Mouse (Mus musculus) leukemia stem cell, adult 10-12 weeks (primary cell): Measurements from ENCODE around the gene Gm3854. TPM values are rescaled to one million over a fixed set of nuclear protein-coding genes. Genes with fewer than 3 reads are reported as not detected.

Experiments
- polyA plus RNA-seq: library from polyadenylated mRNA; stranded (reverse); fragments of >175 nt; gene quantifications from 2 replicates; pipeline ENCODE4 v1.2.3, GENCODE M21; 2012; ENCODE audit warnings: low replicate concordance

Gene Gm3854
- polyA plus RNA-seq: not detected in 2 replicates

DNA sequence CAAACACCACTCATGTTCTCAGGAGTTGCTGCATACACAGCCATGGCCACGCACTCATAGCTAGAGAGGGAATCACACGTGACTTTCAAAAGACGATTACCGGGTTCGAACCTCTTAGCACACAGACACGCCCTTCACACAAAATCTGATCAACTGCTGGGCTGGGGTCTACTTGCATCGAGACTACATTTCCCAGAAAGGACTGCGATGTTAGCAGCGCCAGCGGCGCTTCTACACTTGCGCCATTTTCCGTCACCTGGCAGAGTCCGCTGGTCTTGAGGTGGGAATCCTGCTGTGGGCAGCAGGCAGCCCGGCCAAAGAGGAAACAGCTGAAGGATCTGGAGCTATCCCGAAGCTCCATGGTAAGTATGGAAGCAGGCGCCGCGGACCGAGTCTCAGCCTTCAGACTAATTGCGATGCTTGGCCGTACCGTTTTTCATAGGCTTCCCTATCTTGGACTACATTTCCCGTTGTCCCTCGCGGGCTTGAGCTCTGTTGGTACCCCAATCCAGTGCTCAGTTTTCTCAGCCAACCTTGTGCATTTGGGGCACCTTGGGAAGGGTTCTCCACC lies at the start of gene Gm3854:
Gene Gm3854 (plus strand): TSS at position 259 of the 571 bp plus-strand sequence.

DNA sequence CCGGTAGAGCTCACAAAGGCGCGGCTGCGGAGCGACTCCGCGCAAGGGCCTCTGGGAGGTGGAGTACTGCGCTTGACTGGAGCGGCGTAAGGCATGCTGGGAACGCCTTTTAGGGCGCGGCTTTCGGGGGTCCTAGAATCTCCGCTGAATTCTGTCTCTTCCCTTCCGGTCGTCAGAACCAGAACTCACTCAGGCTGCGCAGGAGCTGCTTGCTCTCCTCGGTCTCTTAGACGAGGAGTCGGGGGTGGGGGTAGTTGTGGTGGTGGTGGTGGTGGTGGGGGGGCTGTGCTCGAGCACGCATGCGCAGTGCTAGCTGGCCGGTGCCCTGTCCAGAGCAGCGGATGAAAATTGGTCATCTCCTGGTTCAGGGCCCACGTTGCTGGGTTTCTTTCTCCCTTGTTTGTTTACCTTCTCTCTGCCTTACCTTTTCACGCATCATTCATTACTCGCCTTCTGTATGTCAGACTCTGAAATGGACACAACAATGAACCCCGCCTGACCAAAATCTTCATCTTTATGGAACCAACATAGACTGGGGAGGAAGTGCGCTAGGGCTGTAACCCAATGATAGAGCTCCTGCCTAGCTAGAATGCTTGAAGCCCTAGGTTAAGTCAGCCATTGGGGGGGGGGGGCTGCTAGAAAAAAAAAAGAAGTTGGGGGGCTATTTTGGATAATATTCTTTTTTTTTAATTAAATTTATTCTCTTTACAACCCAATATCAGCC lies 12.2 kb upstream of the Gm3854 start, which contains the start of gene Zfp583:
Gene Zfp583 (minus strand): TSS at position 53 of the 724 bp plus-strand sequence.

DNA sequence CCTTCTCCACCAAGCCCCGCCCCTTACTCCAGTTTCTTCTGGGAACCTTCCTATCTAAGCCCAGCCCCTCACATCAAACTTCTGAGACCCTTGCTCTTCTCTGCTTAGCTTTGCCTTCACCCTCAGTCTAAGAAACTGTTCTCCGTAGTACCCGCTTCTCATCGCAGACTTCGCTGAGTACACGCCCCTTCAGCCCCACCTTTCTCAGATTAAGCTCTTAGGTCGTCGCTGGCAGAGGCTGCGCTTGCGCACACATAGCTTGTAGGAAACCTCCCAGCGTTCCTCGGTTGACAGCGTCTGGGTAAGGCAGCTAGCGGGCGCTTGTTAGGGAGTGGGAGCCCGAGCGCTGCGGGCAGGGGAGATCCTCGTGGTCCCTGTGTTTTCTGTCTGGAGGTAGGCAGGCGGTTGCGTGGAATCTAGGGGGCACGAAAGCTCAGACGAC lies 19.5 kb downstream of the Gm3854 start, which contains the start of gene Zfp78:
Gene Zfp78 (plus strand): TSS at position 234 of the 442 bp plus-strand sequence.

DNA sequence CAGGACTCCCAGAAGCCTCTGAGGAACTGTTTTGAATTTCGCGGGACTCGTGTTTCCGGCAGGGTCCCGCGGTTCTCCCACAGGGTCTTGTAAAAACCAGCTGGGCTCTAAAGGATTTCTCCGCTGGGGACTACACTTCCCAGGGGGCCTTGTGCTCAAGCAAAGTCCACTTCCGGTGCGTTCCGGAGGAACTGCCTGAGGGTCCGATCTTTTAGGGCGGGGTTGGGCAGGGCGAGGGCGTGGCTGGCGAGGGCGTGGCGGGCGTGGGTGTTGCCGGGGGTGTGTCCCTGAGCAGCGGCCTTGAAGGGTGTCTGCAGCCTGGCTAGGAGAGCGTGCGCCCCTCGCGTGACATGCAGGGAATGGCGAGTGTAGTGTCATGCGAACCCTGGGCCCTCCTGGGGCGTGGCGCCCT lies 39.5 kb downstream of the Gm3854 start, which contains the start of gene Zfp28:
Gene Zfp28 (plus strand): TSS at position 252 of the 412 bp plus-strand sequence.

DNA sequence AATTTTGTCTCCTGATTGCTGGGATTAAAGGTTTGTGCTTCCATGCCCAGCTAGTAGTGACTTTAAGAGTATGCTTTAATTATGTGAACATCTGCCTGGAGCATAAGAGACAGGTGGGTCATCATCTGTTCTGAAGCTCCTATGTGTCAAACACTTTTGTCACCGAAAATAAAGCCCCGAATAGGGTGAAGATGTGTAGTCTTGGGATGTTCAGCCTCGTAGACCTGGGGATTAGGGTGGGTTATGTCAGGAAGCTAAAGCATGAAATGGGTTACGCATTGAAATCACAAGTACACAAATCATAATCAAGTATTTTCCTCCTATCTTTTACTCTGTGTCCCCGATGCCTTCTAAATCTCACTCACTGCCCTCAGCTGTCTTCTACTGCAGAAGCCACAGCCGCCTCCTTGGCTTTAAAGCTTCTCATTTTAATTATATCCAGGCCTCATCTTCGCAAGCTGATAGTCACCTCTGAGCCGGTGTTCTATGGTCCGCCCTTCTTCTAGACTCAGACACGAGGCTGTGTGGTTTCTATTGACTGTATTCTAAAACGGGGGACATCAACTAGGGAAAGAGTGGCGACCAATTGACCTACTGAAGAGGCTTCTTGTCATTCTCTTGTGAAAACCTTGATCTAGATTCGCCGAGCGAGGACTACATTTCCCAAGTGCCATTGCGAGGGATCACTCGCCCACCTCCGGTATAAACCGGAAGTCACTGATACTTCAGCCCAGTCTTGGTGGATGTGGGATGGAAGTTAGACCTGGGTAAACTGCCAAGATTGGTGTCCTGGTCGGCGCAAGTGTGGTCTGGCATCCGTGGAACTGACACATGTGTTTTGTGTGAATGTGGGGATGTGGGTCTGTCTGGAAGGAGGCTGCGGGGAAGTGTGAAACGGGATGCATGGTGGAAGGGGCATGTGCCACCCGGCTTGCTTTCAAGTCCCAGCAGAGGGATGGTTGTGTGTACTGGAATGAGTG lies 54.7 kb downstream of the Gm3854 start, which contains the start of gene Smim17:
Gene Smim17 (plus strand): TSS at position 720 of the 980 bp plus-strand sequence.

Other genes starting within 250 kb of the Gm3854 start
- gene Zfp787, start 187.8 kb upstream of the Gm3854 start, polyA plus RNA-seq: 36.9 and 38.0 TPM in 2 replicates
- gene Zfp444, start 171.5 kb upstream of the Gm3854 start, polyA plus RNA-seq: 38.6 and 41.4 TPM in 2 replicates
- gene Galp, start 146.7 kb upstream of the Gm3854 start, polyA plus RNA-seq: not detected in 2 replicates
- not detected in 2 replicates for gene Zscan5b, start 121.5 kb upstream of the Gm3854 start, polyA plus RNA-seq
- gene Epp13, start 91.0 kb upstream of the Gm3854 start, polyA plus RNA-seq: not detected in 2 replicates
- gene Zfp667, start 57.2 kb upstream of the Gm3854 start, polyA plus RNA-seq: 0.45 and 0.68 TPM in 2 replicates
- 0.68 and 3.8 TPM in 2 replicates for gene Zfp583, start 12.5 kb upstream of the Gm3854 start, polyA plus RNA-seq
- 0.30 TPM in 1 of 2 replicates, not detected in the other for gene Zfp78, start 19.5 kb downstream of the Gm3854 start, polyA plus RNA-seq
- 0.40 and 0.44 TPM in 2 replicates for gene Zfp28, start 39.5 kb downstream of the Gm3854 start, polyA plus RNA-seq
- gene Smim17, start 55.0 kb downstream of the Gm3854 start, polyA plus RNA-seq: not detected in 2 replicates
- gene Gm20715, start 66.5 kb downstream of the Gm3854 start, polyA plus RNA-seq: not detected in 2 replicates
- gene Olfr1344, start 94.9 kb downstream of the Gm3854 start, polyA plus RNA-seq: 0.17 TPM in 1 of 2 replicates, not detected in the other
- not detected in 2 replicates for gene Olfr1336, start 112.4 kb downstream of the Gm3854 start, polyA plus RNA-seq
- gene Olfr1346, start 123.3 kb downstream of the Gm3854 start, polyA plus RNA-seq: 0.06 TPM in 1 of 2 replicates, not detected in the other
- not detected in 2 replicates for gene Olfr5, start 143.2 kb downstream of the Gm3854 start, polyA plus RNA-seq
- not detected in 2 replicates for gene Olfr1347, start 156.0 kb downstream of the Gm3854 start, polyA plus RNA-seq
- gene Olfr1348, start 165.0 kb downstream of the Gm3854 start, polyA plus RNA-seq: not detected in 2 replicates
- gene Olfr1349, start 179.2 kb downstream of the Gm3854 start, polyA plus RNA-seq: 0.14 and 0.42 TPM in 2 replicates
- not detected in 2 replicates for gene Olfr1350, start 221.1 kb downstream of the Gm3854 start, polyA plus RNA-seq